Mouse (Mus musculus) liver, embryonic 16.5 days (tissue): Measurements from ENCODE around the gene Kif5c. TPM values are rescaled to one million over a fixed set of nuclear protein-coding genes. Genes with fewer than 3 reads are reported as not detected.

Experiments used
- ATAC-seq: fragments of 200-750 bp; cut with Nextera tagmentation; 2 replicates; pipeline ENCODE4 v1.8.0; 2017; ENCODE audit warnings: low read depth, mild to moderate bottlenecking, moderate number of reproducible peaks, moderate library complexity
- H3K27ac ChIP-seq: fragments of 300-500 bp; sonication (generic); 2 replicates; pipeline ENCODE4 v1.5.1; 2014; ENCODE audit warnings: mild to moderate bottlenecking, low read length
- H3K27me3 ChIP-seq: fragments of 300-500 bp; sonication (generic); 2 replicates; pipeline ENCODE4 v1.6.1; 2014; ENCODE audit warnings: low read depth, low read length, mixed read lengths; ENCODE audit not compliant: control insufficient read depth, insufficient read depth
- H3K36me3 ChIP-seq: fragments of 300-500 bp; sonication (generic); 2 replicates; pipeline ENCODE4 v1.6.1; 2014; ENCODE audit warnings: mild to moderate bottlenecking; ENCODE audit not compliant: control insufficient read depth, insufficient read depth
- H3K4me1 ChIP-seq: fragments of 300-500 bp; sonication (generic); 2 replicates; pipeline ENCODE4 v1.6.1; 2014; ENCODE audit warnings: low read depth, low read length, mixed read lengths; ENCODE audit not compliant: control insufficient read depth
- H3K4me2 ChIP-seq: fragments of 300-500 bp; sonication (generic); 2 replicates; pipeline ENCODE4 v1.6.1; 2014; ENCODE audit warnings: low read depth, low read length, mixed read lengths
- H3K4me3 ChIP-seq: fragments of 300-500 bp; sonication (generic); 2 replicates; pipeline ENCODE4 v1.5.1; 2014; ENCODE audit warnings: low read depth, mild to moderate bottlenecking, low read length
- H3K9ac ChIP-seq: fragments of 300-500 bp; sonication (generic); 2 replicates; pipeline ENCODE4 v1.6.1; 2014; ENCODE audit warnings: low read depth, low read length
- H3K9me3 ChIP-seq: fragments of 300-500 bp; sonication (generic); replicated peaks from 2 replicates; pipeline ENCODE4 v1.6.1; 2016; ENCODE audit warnings: low read length; ENCODE audit not compliant: control insufficient read depth
- WGBS: fragments of 180-500 bp; shearing (Covaris S2); extraction: QIAGEN DNeasy Blood & Tissue Kit; methylation state at CpG from one replicate; pipeline ENCODE4 v1.1.7; 2014; ENCODE audit not compliant: insufficient replicate concordance; 5-methylcytosine and 5-hydroxymethylcytosine counted together
- polyA plus RNA-seq: library from polyadenylated mRNA; unstranded; fragments of >200 nt; fragmentation: Nextera tagmentation; extraction: Ambion mirVana; gene quantifications from 2 replicates; pipeline ENCODE4 v1.2.1, GENCODE M21; 2015

Kif5c gene
- polyA plus RNA-seq, 1 experiment from 2014 or later = 0.09 TPM

GRCm38 (mm10) chr2:49811871-49812363 is 192.8 kb downstream of the Kif5c start:
- Histone ChIP-seq H3K27me3 (no peaks in the 10 kb centered on the region), H3K4me2 (no peak overlapping the region), H3K4me1 (no peaks in the 10 kb centered on the region; the same call in 1 of the 2 replicates), H3K36me3 (no peaks in the 10 kb centered on the region), H3K9ac (no peak overlapping the region), H3K27ac (no peak overlapping the region), H3K9me3 (no peaks in the 10 kb centered on the region), H3K4me3 (no peak overlapping the region)
- WGBS = 32% methylated on average over 4 of the region's 4 CpGs
- ATAC-seq = no peak

GRCm38 (mm10) chr2:49813151-49813550 is 194.1 kb downstream of the Kif5c start:
- no peak overlapping the region for H3K4me2 ChIP-seq
- 25% methylated on average over 4 of the region's 4 CpGs for WGBS
- H3K27me3 ChIP-seq = no peaks in the 10 kb centered on the region
- no peak overlapping the region for H3K4me3 ChIP-seq
- H3K9me3 ChIP-seq = no peaks in the 10 kb centered on the region
- no peak for ATAC-seq
- no peak overlapping the region for H3K9ac ChIP-seq
- H3K36me3 ChIP-seq = no peaks in the 10 kb centered on the region
- H3K4me1 ChIP-seq = no peaks in the 10 kb centered on the region; the same call in 1 of the 2 replicates
- H3K27ac ChIP-seq = no peak overlapping the region

DNA sequence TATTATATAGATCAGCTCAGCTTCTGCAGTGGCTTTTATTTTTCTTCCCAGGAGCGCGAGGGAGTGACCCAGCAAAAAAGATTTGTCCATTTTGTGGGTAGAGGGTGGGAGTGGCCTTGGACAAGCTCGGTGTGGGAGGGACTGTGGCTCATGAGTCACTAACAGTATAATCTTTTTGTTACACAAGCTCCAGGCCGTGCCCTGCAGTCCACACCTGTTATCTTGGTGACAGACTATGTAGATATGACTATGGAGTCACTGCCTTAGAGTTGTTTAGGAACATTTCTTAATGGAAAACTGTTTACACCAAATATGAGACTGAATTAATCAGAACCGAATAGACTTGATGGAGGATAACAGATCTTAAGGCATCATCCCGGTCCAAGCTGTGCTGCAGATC is 194.9 kb downstream of the Kif5c start:
- Histone ChIP-seq H3K27ac (no peak overlapping the region), H3K27me3 (no peaks in the 10 kb centered on the region), H3K4me2 (no peak overlapping the region), H3K36me3 (no peaks in the 10 kb centered on the region), H3K4me1 (no peaks in the 10 kb centered on the region; the same call in 1 of the 2 replicates), H3K9ac (no peak overlapping the region), H3K9me3 (no peaks in the 10 kb centered on the region), H3K4me3 (no peak overlapping the region)
- ATAC-seq = 0 out of 2 replicates have a peak, but pooled peaks have one; percentile 11
- WGBS = 13% methylated on average over 6 of the region's 6 CpGs

- Histone ChIP-seq H3K9me3 (no peaks in the 10 kb centered on the region), H3K27ac (no peak overlapping the region), H3K36me3 (no peaks in the 10 kb centered on the region), H3K4me1 (no peaks in the 10 kb centered on the region; the same call in 1 of the 2 replicates), H3K27me3 (no peaks in the 10 kb centered on the region), H3K9ac (no peak overlapping the region), H3K4me2 (no peak overlapping the region), H3K4me3 (no peak overlapping the region)
- no peak for ATAC-seq
- 36% methylated on average over 3 of the region's 3 CpGs for WGBS
These were observed 196.7 kb downstream of the Kif5c start for GRCm38 (mm10) chr2:49815696-49816320.

- H3K4me1 ChIP-seq = no peaks in the 10 kb centered on the region; the same call in 1 of the 2 replicates
- H3K9me3 ChIP-seq = no peaks in the 10 kb centered on the region
- H3K9ac ChIP-seq = no peak overlapping the region
- H3K27me3 ChIP-seq = no peaks in the 10 kb centered on the region
- H3K36me3 ChIP-seq = no peaks in the 10 kb centered on the region
- H3K27ac ChIP-seq = no peak overlapping the region
- no peak for ATAC-seq
- no peak overlapping the region for H3K4me2 ChIP-seq
- WGBS = 70% methylated on average over 5 of the region's 5 CpGs
- no peak overlapping the region for H3K4me3 ChIP-seq
These were observed 197.5 kb downstream of the Kif5c start for GRCm38 (mm10) chr2:49816549-49816948.

- Histone ChIP-seq H3K4me3 (no peak overlapping the region), H3K4me1 (no peaks in the 10 kb centered on the region; the same call in 1 of the 2 replicates), H3K27me3 (no peaks in the 10 kb centered on the region), H3K9me3 (no peaks in the 10 kb centered on the region), H3K36me3 (no peaks in the 10 kb centered on the region), H3K27ac (no peak overlapping the region), H3K9ac (no peak overlapping the region), H3K4me2 (no peak overlapping the region)
- WGBS = 69% methylated on average over 3 of the region's 3 CpGs
- no peak for ATAC-seq
These were observed 198.1 kb downstream of the Kif5c start for GRCm38 (mm10) chr2:49817151-49817550.

- Histone ChIP-seq H3K4me2 (no peak overlapping the region), H3K4me1 (no peaks in the 10 kb centered on the region; the same call in 1 of the 2 replicates), H3K27me3 (no peaks in the 10 kb centered on the region), H3K9me3 (no peaks in the 10 kb centered on the region), H3K9ac (no peak overlapping the region), H3K4me3 (no peak overlapping the region), H3K36me3 (no peaks in the 10 kb centered on the region), H3K27ac (no peak overlapping the region)
- WGBS = 67% methylated on average over 5 of the region's 5 CpGs
- ATAC-seq = no peak
These were observed 199.0 kb downstream of the Kif5c start for GRCm38 (mm10) chr2:49818126-49818525.

GRCm38 (mm10) chr2:49822312-49822711 is 203.2 kb downstream of the Kif5c start:
- no peaks in the 10 kb centered on the region for H3K36me3 ChIP-seq
- no peaks in the 10 kb centered on the region for H3K4me1 ChIP-seq
- H3K9ac ChIP-seq = no peak overlapping the region
- no peaks in the 10 kb centered on the region for H3K9me3 ChIP-seq
- no peaks in the 10 kb centered on the region for H3K27me3 ChIP-seq
- no peak overlapping the region for H3K4me2 ChIP-seq
- no peak for ATAC-seq
- H3K4me3 ChIP-seq = no peak overlapping the region
- no peak overlapping the region for H3K27ac ChIP-seq
- WGBS = 80% methylated on average over 1 of the region's 1 CpGs
